Mouse (Mus musculus): ENCODE measurements around the gene Disc1.

The Disc1 gene

DNA sequence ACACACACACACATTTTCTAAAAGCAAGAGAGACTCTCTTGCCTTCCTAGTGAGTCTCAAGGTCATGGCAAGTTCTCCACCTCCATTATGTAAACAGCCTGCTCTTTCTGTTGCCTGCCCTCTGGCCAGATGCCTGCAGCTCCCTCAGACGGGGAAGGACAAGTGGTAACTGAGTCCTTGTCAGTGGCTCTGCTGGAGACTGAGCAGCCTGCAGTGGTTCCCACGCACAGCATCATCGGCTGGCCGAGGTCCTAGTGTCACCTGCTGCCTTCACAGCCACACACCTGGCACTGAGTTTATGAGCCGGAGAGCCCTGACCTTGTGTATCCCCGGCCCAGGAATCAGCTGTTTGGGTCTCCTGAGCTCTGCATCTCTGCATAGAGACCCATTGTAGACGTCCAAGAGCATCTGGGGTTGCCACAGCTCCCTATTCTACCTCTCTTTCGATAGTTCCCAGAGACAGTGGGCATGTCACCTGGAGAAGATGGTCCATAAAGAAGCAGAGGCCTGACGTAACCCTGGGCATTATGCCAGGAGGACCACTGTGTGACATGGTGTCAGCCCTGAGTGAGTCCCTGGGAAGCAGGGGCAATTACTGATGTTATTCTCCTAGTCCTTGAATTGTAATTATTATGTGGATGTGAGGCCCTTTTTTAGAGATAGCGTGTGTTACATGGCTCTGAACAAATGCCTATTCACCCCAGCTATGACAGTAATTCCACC lies 169.2 kb downstream of the Disc1 start:
- DNase-seq (ENCODE audit: low spot score): no peak

DNA sequence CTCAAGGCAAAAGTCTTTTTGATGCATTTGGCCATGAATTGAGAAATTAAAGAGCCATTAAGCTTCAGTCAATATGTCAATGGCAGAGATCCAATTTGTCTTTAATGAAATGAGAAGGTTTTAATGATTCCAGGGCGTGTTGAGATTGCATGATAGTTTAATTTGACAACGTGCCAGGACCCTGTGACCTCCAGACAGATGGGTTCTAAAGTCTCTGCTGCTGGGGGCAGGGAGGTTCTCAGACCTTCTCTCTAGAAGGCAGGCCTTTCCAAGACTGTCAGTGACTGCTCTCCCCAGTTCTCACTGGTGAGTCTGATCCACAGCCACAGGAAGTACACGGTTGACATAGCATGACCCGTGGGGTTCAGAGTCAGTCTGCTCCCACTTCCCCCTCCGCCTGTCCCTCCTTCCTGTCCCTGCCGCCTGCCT lies 170.3 kb downstream of the Disc1 start:
- no peak for DNase-seq (ENCODE audit: low spot score)

DNA sequence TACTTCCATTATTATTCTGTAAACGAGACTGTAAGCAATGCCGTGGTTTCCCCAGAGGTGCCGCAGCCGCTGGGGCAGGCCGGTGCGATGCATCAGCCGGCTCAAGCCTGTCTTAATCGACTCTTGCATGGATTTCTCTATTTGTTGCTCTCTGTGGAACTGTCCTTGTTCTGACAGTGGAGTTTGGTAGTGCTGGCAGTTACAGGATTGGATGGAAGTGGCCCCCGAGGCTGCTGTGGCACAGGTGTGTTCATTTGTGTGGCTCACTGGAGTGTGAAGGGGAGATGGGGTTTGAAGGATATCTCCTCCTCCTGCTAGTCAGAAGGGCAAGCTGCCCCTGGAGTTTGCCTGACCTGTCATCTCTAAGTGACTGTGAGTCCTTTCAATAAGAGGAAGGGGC lies 171.3 kb downstream of the Disc1 start:
- no peak for DNase-seq (ENCODE audit: low spot score)

DNA sequence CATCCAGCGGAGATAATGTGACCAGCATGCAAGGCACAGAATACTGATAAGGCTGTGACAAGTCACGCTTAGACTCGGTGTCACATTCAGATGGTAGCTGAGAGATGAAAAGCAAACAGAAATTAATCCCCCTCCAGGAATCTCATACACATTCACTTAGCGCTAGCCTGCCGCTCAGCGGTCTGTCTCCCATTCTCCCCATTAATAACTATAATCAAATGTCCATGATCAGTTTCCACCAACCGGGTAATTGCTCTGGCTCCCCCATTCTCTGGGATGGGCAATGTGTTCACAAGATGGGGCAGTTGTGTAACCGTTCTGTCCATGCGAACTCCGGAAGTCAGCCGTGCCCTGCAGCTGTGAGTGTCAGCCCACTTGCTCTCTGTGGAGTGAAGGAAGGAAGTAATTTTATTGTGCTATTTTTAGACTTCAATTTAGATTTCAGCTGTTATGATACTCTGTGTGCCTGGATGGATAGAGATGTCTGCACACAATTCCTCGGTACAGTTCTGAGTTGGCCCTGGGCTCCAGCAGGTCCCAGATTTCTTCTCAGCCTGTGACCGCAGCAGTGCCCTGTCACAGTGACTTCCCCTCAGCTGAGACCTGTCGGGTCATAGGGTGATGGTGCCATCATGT lies 173.1 kb downstream of the Disc1 start:
- DNase-seq (ENCODE audit: low spot score): no peak

DNA sequence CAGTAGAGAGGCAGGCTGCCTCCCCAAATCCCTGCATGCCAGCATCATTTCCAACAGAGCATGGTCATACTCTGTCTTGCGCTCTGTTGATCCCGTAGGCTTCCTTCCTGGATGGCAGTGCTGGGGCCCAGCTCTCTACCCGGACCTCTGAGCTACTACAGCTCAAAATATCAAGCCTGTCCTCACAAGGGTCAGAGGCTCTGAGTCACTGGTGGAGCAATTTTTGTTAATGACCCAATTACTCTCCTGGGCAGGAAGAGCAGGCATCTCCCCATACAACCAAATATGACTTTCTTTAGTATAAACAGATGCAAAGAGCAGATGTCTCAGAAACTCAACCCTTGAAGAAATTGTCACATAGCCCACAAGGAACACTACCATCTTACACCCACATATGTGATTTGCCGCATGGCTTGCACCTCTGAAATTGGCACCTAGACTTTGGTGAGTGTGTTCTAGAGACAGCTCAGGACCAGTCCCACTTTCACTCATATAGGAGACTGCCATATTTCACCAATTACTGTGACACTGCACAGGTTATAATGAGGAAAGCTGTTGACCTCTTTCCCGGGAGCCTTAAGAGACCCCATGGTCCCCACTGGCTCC lies 176.6 kb downstream of the Disc1 start:
- DNase-seq (ENCODE audit: low spot score): no peak

DNA sequence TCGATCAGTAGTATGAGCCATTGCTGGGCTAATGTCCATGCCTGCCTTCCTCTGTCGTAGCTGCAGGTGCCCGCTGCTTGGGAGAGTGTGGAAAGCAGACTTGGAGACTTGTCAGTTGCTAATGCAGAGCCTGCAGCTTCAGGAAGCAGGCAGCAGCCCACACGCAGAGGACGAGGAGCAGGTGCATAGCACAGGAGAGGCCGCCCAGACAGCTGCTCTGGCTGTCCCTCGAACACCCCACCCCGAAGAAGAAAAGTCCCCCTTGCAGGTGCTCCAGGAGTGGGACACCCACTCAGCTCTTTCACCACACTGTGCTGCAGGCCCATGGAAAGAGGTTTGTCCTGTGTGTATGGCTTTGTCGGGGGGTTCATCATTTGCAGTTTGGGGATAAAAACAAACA lies 178.7 kb downstream of the Disc1 start:
- DNase-seq (ENCODE audit: low spot score): no peak

DNA sequence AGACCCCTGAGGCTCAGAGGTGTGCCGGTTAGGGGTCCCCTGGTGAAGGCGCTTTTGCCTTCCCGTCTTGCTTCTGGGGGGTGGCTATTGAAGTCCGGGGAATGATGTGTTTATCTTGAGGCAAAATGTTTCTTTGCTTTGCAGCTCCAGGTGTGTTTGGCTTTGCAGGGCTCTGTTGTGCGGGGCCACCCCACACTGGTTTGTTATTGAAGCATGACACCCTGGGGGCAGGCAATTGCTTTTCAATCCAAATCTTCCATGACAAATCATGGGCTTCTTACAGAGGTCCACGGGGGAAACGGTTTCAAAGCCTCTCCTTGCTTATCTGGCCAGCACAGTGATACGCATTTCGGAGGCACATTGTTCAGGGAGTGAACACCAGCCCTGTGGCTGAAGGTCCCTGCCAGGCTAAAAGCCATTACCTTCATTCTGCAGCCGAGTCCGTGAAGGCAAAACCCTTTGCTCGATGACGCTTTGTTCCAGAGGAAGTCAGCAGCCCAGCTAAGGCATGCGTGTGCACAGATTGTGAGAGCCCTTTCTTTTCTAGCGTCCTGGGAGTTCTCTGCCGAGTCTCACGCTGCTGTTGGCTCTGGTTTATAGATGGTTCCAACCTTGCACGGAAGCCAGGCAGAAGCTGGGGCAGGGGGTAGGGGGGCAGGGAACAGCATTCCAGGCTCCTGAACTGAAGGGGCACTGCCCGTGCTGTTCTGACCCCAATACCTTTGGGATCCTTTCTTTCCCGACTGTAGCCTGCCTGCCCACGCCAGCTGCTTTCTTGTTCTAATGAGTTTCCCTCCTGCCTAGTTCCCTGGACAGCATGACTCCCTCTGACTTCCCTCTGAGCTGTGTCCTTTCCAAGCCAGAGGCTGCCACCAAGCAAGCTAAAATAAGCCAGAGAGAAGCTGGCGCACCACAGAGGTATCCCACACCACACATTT lies 182.2 kb downstream of the Disc1 start:
- DNase-seq (ENCODE audit: low spot score): peak; percentile 68

DNA sequence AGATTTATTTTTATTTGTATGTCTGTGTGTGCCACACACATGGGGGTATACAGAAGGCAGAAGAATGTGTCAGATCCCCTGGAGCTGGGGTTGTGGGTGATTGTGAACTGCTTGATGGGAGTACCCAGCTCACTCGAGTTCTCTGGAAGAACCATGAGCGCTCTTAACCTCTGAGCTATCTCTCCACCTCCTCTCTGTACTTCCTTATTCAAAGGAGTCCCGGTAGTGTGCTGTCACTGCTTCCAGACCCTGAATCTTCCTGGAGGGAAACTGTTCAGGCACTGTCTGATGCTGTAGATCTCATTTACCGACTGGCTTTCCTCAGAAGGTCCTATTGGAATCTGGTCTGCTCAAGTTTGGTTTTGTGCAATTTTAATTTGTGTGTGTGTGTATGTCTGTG lies 186.8 kb downstream of the Disc1 start:
- no peak for DNase-seq (ENCODE audit: low spot score)

DNA sequence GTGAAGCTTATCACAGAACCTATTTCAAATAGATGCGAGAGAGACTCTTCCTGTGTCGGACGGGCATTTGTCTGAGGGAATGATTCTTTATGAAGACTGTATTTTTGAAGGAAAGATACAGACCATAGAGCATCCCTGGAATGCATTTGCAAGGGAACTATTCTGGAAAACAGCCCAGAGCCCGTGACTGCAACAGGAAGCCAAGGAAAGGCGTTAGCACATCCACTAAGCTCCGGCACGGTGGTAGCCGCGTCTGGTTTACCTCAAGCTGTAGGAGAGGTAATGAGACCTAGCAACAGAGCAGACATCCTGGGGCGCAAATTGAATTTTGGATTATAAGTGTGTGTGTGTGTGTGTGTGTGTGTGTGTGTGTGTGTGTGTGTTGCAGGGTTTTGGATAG lies 188.4 kb downstream of the Disc1 start:
- DNase-seq (ENCODE audit: low spot score): no peak

DNA sequence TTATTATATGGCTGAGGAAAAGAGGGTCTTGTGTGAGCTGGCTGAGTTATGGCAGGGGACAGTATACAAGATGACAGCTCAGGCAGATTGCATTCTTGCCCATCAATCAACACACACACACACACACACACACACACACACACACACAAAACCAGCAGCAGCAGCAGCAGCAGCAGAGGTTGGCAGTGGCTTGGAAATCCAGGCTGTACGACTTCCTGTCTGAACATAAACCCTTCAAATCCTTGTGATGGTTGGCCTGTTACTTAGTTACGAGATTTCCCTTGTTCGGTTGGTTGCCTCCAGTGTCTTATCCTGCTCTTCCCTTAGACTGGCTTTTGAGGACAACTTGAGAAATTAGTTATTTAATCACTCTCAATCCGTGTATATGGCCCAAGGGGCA lies 188.9 kb downstream of the Disc1 start:
- peak; percentile 34 for DNase-seq (ENCODE audit: low spot score)

DNA sequence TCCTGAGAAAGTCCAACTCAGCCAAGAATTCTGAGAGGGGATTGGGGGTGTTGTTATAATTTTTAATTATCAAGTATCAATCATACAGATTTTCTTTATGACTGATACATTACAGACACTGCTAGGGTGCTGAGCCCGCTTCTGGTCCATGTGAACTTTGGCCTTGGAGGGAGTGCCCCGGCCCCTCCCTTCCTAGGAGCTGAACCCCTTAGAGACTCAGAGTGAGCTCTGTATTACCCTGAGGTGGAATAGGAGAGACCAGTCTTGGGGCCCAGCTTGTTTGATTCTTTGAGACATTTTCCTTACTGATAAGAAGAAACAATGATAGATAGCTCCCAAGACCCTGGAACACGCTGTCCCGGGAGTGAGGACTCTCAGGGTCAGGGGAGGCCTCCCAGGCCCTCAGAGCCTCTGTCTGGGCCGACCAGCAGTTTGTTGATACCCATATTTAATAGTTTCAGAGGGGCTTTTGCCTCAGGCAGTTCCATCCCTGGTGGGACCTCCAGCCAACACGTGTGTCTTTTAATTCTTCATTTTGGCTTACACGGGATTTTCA lies 192.8 kb downstream of the Disc1 start:
- DNase-seq (ENCODE audit: low spot score): no peak

DNA sequence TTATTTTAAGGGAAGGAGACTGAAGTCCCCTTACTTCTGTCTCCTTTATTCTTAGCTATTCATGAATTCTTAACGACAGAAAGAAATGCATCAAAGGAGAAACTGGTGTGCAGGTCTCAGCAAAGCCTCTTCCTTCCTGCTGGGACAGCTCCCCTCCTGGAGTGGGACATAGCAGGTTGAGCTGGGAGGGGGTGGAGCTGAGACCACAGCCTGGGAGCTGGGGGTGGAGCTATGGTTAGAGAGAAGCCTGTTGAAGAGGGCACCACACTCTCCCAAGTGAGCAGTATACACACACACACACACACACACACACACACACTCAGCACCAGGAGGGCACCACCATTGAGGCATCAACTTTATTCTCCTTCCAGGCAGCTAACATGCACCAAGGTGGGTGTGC lies 193.4 kb downstream of the Disc1 start:
- no peak for DNase-seq (ENCODE audit: low spot score)

DNA sequence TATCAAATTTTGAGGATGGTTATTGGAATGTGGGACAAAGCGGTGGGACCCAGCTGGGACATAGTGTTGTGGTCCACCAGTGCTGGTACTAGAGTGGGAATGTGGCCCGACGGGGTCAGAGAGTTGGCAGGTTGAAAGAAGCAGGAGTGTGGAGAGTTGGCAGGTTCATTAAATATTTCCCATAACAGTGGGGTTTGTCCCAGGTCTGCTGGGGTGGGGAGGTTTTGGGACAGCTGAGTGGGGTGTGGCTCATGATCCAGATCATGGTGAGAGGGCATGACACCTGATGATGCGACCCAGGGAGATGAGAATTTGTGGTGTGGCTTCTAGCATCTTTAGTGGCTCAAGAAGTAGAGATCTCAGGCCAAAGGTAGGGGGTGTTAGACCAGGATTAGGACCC lies 199.0 kb downstream of the Disc1 start:
- DNase-seq (ENCODE audit: low spot score): no peak

DNA sequence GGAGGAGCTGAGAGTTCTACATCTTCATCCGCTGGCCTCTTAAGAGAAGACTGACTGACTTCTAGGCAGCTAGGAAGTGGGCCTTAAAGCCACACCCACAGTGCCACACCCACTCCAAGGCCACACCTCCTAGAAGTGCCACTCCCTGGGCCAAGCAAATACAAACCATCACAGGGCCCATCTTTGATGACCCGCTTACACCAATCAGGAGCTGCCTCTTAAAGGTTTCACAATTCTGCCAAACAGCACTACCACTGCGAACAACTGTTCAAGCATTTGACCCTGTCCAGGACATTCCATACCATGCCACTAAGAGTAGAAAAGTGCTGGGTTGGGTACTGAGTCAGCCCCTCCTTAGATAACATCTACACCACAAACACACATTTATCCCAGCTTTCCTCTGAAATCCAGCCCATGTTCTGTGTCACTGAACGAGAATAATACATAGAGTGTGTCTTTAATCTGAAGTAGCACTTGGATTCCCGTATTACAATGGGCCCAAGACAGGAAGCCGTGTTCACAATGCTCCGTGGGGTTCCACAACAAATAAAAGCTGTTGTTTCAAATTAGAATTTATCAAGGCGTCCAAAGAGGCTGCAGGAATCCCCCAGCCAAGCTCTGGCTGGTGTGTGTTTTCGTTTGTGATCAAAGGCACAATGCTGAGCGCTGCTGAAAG lies 199.6 kb downstream of the Disc1 start:
- DNase-seq (ENCODE audit: low spot score): peak; percentile 34

DNA sequence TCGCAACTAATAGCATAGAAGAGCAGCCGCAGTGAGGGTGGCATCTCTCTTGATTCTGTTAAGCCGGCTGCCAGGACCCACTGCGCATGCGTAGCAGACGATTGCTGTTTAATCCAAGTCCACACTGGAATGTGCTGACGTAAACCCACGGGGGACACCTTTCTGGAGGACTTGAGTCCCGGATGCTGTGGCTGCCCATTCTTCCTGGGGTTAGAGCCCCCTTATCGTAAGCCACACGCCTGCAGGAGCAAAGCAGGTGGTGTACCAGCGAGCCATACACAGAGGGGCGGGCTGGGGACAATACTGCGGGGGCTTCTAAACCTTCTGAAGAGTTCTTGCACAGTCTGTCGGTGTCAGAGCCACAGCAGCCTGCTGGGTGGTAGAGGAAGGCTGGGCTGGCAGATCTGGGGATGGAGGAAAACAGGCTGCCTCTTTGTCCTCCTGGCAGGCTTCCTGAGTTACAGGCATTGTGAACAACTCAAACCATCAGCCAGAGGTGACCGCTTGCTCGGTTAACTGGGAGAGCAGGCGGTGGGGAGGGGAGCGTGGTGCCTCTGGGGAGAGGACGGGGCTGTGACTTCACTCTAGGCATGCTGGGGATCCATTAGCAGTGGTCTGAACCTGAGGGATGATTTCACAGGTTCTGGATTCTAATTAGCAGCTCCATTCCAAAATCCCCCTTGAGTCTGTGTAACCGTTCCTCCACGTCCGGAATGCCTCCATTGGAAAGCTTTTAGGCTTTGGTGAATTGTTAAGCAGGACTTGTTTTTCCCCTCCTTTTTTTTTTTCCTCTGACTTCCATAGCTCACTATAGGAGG lies 200.4 kb downstream of the Disc1 start:
- peak; percentile 94 for DNase-seq (ENCODE audit: low spot score)

DNA sequence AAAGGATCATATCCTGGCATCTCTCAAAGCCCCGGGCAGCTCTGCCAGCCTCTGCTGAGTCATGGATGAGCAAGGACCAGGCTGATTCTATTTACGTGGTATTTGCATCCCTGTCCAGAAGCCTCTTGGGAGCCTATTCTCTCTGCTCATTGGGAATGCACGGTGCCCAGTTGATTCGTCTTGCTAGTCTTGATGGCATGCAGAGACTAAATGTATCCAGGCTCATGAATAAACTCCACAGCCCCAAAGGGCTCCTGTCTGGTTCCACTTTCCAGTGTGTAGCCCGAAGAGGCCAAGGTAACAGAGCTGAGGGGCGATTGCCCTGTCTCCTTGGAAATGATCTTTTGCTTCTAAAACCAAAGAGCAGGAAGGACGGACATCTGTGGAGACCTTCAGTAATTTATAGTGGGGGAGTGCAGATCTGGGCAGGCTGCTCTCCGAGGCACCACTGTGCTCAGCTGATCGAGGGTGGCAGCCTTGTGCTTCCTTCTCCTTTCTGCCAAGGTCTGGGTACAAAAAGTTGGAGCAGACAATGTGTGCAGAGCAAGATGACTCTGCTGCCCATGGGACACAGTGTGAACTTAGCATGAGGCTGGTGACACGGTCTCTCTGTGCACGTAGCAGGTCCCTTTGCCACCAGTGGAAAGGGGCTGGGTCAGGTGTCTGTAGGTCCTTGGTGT lies 201.2 kb downstream of the Disc1 start:
- DNase-seq (ENCODE audit: low spot score): peak; percentile 52

DNA sequence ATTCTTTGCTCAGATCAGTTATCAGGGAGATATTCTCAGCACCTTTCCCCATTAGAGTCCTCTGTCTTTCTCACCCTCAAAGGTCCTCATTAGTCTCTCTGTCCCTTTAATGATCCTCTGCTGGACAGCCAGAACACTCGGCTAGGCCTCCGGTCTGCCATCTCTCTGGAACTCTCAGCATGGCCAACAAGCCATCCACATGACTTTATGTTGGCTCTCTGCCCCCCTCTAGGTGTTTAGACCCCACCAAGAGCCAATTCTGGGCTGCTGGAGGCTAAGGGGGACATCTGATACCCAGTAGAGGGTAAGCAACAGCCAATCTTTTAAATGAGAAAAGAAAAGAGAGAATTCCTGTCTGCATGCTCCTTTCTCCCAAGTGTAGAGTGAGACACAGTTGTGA lies 203.7 kb downstream of the Disc1 start:
- DNase-seq (ENCODE audit: low spot score): no peak

DNA sequence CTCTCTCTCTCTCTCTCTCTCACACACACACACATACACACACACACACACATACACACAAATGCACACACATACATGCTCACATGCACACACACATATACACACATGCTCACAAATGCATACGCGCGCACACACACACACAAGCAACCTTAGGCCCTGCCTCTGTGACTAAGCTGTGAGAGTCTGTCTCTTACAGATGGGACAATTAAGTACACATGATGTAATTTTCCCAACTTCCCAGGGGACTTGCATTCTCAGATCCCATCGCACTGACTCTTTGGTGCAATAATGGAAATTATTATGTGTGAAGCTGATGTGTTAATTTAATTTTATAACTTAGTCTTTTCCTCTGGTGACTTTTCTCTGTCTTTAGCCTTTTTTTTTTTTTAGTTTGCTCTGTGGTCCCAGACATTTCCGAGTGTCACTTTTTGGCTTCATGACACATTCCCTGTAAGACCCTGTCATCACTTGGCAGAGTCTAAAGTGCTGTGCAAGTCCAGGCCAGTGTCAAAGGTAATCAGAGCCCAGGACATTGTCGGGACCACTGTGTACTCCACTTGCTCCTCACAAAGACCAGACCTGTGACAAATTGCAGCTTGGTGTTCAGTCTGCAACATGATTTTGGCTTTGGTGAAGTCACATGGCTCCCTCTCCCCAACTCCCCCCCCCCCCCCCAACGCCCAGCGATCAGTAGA lies 205.0 kb downstream of the Disc1 start:
- DNase-seq (ENCODE audit: low spot score): no peak

DNA sequence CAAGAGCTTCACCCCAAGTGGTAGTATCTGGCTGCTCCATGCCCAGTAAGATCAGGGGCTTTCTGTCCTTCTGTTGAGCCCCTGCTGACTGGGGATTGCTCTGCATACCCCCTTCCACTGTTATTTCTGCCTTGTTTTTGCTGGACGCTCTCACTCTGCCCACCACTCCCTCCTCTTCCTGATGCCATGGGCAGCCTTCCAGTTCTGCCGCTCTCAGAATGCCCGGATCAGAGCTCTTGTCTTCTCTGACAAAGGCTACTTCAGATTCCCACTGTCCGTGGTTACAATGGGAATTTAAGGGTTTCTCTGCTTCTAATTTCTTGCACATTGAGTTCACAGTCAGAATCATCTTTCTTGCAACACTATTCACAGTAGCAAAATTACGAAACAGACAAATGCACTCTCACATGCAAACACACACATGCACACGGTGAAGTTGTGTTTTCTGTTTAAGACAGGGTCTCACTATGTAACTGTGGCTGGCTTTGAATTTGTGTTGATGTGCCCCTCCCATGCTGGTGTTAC lies 214.2 kb downstream of the Disc1 start:
- DNase-seq (ENCODE audit: low spot score): no peak
